Mouse (Mus musculus): Measurements from ENCODE around the gene Coq8a.

Coq8a gene

DNA sequence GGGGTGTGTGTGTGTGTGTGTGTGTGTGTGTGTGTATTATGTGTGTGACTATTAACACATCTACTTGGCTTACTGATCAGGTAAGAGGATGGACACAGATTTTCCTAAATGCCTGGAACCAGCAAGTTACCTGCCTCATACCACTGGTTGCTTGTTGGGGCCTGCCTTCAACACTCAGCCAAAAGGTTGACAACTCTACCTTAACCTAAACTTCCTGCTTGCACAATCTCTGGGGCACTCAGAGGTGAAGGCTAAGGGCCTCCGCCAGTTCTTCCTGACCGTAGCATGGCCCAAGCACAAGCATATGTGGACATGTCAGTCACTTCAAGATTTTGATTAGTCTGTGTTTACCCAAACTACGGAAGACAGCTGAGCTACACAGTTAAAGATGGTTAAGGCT, 1.4 kb downstream of the Coq8a start:
- no peak for DNase-seq (ENCODE audit: low spot score)

DNA sequence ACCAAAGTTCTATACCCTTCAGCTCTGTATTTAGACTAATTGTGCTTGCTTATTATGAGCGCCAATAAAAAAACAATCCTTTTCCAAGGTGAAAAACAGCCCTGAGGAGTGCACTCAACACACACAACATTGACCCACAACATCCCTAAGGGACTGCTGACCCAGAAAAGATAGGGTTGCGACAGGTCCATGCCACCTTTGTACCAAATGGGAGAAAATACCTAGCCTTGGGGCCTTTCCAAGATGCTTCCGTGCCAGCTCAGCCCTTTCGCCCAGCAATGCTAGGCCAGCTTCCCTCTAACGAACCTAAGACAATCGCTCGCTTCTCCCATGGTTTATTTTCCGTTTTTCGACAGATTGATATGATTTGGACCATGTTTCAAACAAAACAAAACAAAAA, 2.9 kb downstream of the Coq8a start:
- no peak for DNase-seq (ENCODE audit: low spot score)

DNA sequence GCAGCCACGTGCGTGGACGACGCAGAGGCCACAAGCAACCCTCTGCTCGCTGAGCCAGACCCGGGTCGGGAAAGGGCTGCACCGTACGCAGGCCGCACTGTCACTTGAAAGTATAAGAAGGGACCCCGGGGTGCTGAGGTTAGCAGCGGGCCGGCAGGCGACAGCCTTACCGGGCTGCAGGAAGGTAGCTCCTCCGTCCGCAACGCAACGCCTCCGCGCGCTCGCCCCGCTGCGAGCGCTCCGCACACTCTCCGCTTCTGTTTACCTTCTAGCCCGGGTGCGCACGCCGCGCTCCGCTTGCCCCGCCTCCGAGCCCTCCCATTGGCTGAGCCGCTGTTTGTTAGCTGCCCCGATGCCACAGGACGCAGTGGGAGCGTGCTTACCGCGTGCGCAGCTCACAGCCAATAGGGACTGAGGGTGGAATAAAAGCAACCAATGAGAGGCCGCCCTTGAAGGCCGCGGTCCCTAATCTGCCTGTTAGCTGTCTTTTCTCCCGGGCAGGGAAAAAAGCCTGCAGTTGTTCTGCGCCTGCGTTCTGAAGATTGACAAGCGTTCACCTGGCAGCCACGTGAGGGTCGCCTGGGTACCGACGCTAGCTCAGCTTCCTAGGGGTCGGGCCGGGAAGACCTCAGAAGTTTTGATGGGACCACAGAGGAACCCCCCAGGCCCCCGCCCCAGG, 3.6 kb downstream of the Coq8a start:
- peak; percentile 99 for DNase-seq (ENCODE audit: low spot score)

DNA sequence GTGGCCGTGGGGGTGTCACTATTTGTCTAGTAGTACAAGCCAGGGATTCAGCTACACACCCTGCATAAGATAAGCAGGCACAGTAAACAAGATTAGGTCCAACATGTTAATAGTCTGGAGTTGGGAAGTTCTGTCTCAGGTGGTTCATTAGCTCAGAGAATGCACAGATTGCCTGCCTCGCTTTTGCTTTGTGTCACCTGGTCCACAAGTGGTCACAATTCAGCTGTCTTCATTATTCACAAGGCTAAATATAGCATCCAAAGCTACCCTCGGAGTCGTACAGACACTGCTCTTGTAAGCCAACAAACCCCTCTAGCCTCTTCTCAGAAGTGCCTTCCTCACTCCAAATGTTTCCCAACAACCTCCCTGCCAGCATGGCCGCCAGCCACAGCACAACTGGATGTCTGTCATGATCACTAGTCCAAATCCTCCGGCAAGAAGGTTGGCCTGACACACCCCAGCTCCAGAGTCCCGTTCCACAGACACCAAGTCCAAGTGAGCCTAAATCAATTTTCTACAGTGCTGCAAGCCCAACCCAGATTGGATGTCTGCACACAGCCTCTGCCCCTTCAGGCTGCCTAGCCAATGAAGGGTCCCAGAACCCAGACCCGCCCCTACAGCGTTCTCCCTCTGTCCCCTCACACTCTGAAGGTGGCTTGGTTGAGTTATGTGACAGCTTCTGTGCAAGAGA, 4.5 kb downstream of the Coq8a start:
- peak; percentile 58 for DNase-seq (ENCODE audit: low spot score)

DNA sequence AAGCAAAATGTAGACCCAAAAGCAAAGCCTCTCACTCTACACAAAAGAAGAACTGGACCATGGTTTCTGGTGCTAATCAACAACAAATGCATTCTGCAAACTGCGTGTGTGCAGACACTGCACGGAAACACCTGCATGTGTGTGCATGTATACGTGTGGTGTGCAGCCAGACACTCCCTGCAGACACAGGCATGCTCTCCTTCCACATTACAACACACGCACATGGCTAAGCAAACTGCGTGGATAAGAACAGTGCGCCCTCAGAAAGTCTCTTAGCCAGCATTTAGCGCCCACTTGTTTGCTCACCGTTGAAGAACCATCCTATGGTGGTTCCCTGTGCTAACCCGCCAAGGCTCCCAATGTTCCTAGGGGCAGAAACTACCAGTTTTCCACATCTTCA, 5.4 kb downstream of the Coq8a start:
- no peak for DNase-seq (ENCODE audit: low spot score)

DNA sequence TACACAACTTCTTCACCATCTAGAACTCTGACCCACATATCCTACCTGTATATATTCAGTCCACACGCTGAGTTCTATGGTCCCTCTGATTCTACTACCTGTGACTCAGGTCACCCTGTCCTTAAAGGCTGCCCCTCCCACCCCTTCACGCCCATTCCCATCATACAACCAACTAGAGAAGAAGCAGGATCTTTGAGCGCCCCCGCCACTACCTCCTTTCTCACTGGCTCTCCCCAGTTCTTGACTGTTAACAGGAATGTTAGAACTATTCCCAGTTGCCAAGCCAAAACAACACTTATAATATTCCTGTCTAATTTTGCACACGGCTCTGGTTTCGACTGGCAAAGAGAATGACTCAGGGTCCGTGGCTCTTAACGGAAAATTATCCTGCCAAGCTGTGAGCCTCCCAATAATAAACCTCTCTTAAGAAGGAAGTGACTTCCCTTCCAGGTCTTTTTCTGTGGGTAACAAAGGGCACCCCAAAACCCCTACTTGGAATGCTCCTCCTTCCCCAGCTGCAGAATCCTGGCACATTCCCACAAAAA, 5.9 kb downstream of the Coq8a start:
- DNase-seq (ENCODE audit: low spot score): no peak

DNA sequence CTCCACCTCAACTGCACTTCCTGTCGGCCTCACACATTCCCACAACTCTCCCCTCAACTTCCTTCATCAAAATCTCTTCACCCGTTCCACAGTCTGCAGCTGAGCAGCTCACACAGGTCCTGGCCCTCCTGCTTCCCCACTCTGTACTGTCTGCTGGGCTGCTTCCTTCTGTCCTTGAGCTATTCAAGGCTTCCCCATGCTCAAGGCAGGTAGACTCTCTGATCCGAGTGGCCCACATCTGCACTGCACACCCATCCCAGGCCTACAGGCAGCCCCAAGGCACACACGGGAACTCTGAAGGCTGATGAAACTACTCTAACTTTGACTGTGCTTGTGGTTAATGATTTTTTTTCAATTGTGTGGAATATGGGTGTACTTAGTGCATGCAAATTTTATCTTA, 6.5 kb downstream of the Coq8a start:
- no peak for DNase-seq (ENCODE audit: low spot score)

DNA sequence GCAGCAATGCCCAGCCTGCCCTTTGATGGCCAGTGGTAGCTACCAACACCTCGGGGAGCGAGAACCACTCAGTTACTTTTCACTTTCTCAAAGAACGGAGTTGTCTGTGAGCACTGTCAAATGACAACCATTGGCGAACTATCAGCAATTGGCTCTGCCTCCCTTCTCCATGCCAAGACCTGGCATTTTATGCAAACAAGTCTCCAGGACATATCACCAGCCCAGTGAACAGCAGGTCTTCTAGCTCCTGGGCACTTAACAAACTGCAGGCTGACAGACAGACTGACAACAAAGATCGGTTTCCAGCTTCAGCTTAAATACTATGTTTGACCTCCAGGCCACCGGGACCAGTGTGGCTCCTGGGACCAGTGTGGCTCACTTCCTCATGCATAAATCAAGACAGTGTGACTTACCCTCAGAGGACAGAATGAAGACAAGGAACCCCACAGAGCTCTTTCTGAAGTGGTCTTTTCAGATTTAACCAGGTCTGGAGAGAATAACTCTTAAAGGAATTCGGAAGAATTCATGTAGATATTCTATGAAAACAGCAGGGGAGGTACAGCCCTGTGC, 7.7 kb downstream of the Coq8a start:
- DNase-seq (ENCODE audit: low spot score): no peak

DNA sequence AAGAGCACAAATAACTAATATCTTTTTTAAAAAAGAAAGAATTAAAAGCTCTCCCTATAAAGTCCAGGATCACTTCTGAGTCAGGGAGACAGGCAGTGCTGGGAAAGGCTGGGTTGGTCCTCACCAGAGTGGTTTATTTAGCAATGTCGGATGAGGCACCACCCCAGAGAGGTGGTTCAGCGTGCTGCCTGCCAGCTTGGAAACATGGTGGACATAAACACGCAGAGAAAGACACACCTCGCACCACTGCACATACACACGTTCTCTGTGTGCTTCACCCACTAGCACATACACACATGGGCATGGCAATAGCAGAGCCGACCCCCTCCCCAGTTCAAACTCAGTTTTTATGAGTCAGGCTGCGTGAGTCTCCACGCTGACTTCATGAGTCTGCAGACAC, 8.3 kb downstream of the Coq8a start:
- no peak for DNase-seq (ENCODE audit: low spot score)

DNA sequence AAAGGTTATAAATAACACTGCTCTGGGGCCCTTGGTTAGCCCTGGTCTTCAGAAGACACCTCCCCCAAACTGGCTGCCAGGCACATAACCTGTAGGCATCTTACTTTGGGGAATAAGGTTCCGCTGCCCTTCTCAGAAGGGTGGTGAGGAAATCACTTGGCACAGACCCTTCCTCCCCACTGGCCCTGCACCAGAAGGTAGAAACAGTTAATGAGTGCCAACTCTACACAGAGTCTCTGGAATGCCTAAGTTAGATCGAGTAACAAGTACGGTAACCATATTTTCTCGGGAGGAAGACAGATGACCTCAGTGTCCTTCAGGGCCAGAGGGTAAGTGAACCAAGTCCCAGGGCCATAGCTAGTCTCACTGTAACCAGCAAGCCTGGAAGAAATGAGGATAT, 10.5 kb downstream of the Coq8a start:
- DNase-seq (ENCODE audit: low spot score): no peak

DNA sequence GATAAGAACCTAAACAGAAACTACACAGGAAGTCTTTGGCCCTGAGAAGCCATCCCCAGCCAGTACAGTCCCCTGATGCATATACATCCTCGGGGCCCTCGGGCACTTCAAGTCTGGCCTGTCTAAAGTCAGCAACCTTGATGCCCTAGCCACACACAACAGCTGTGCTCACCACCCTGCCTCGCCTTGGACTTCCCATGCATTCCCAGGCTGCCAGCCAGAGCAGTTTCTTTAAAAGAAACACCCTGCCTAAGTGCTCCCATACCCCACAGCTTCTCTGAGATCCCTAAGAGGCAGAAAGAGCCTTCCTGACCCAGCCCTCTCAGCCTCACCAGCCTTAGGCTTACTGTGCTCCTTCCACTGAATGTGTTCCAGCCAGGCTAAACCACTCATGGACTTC, 13.0 kb downstream of the Coq8a start:
- DNase-seq (ENCODE audit: low spot score): no peak

DNA sequence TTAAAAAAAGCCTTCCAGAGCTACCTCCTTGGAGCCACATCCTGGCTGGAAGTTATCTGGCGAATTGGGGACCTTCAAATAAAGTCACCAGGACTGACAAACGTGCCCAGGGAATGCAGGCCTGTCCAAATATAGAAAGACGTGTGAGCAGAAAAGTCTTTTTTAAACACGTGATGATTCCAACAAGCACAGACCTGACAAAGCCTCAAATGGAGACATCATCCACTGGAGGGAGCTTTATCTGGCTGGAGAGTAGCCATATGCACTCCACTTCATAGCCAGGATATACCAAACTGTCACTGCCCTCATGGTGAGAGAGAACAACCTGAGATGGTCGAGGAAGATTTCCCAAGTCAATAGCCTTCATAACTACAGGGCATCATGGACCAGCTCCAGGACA, 13.5 kb downstream of the Coq8a start:
- DNase-seq (ENCODE audit: low spot score): no peak

DNA sequence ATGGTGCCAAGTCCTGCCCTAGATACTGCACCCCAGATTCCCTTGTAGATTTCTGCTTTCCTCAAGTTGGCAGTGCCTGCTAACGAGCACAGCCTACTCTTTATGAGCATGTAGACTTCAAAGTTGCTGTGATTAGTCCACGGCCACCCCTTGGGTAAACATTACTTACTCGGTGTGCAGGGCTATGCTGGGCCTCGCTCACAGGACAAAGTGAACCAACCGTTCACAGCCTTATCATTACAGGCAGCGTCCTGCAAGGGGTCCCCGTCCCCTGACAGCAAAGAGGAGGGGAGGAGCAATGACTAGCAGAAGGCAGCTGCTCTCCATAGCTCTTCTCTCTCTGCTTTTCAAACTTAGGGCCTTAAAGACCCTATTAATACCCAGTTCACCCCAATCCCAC, 14.6 kb downstream of the Coq8a start:
- no peak for DNase-seq (ENCODE audit: low spot score)

DNA sequence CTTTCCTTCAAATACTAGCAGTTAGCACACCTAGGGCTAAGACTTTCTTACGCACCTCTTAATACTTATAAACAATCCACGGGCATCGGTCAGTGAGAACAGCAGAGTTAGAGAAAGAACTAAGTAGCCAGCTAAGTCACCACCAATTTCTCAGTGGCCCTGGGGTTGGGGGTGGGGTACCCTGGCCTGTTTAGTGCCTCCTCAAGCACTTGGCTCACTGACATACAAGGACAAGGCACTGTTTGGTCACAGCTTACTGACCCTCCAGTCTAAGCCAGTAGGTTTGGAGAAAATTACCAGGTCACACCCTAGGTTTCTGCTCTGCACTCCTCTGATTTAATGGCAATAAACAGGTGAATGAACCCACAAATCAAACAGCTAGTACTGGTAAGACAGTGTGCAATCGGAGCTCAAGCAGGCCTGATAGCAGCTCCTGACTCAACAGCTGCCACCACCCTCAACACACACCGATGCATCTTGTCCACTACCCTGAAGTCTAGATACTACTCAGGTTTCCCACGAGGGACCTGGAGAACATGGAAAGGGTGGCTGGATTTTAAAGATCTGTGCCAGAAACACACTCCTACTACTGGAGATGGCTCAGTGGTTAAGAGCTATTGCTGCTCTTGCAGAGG, 15.8 kb downstream of the Coq8a start:
- DNase-seq (ENCODE audit: low spot score): no peak

DNA sequence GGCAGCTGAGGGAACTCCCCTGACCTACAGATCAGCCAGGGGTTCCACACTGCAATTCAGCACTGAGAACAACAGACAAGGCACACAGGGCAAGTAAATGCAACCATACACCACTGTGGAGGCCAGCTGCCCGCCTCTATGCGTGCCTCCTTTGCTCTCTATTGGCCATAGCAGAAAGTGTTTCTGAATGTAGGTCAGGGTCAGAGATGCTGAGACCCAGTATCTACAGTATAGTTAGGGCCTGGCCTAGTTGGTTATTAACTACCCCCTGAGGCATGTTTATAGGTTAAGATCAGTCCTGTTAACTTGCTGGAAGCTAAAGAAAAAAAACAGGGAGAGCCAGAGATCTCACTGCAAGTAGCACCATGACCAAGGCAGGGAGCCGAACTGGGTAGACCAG, 16.7 kb downstream of the Coq8a start:
- DNase-seq (ENCODE audit: low spot score): no peak

DNA sequence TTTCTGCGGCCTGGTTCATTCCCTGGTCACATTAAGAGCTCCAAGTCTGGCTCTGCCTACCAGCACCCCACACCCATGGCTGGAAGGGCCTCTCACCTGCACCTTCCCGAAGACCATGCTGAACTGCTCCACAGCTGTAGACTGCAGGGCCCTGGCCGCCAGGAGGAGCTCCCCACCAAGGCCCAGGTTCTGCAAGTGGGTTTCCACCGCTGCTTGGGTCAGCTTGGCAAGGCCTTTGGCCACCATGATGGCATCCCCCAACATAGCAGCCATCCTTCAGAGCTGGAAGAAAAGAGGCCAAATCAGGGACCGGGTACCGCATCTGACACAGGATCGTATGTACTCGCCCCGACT, 17.5 kb downstream of the Coq8a start:
- DNase-seq (ENCODE audit: low spot score): no peak

DNA sequence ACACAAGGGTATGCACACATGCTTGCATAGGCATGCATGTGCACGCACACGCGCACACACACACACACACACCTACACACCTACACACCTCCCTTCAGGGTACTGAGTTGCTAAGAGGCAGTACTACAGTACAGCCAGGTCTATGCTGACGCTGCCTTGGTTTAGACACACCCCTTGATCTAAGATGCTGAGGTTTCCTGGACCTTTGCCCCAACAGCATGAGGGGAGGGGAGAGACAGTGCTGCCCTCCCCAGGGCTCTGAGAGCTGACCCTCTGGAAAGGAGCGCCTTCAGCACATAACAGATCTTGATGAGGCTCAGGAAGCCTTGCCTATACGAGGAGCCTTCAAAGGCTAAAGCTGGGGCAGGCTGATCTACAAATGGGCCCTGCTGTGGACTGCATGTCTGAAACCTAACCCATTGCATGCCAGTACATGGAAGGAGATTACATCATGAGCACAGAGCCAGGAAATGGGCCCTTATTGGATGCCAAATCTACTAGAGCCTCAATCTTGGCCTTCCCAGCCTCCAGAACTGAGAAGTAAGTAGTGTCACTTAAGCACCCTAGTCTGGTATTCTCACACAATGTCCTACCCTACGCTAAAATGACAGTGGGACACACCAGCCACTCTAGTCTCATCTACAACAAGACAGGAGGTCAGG, 18.0 kb downstream of the Coq8a start:
- DNase-seq (ENCODE audit: low spot score): no peak

DNA sequence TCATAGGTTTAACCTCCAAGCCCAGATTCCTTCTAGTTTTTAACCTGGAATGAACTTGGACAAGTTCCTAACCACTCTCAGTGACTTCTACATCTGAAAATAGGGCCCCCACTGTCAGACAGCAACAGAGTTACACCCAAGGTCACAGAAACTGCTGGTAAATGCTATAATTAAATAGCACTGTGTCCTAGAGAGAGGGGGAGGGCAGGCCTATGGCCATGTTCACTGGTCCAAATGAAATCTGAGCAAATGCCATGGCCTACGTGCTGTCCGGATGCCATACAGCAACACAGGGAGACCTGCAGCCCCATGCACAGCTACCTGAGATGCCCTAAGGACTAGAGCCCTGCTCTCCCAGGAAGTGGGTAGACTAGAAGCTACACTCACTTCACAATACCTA, 19.6 kb downstream of the Coq8a start:
- no peak for DNase-seq (ENCODE audit: low spot score)

DNA sequence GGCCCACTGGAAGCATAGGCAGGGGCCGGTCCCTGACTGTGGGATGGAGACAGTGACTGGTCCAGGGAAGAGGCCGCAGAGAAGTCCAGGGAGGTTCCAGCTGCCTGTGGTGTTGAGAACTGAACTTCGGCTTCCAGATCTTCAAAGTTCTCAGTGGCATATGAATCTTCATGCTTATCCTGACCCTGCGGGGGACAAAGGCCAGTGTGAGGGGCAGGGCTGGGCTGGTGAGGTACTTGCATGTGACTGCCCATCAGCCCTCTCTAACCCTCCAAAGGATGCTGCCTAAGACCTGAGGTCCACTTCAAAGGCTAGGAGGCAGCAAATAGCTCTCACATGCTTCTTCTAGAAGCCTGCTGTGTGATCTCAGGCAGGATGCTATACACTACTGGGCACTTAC, 20.3 kb downstream of the Coq8a start:
- no peak for DNase-seq (ENCODE audit: low spot score)

DNA sequence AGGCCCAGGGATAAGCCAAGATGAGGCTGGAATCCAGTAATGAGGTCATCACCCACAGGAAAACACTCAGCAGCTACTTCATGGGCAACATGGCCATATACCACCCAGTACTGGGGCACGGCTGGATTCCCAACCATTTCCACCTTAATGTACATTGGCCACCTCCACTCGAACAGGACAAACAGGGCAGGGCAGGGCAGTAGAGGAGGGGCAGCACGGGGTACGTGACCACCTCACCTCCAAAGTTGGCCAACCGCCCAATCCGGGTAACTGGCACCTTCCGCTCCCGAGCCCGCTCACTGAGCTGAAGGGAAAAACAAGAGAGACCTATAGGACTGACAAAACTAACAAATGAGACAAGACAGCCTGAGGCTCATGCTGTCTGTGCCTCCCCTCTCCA, 21.1 kb downstream of the Coq8a start:
- DNase-seq (ENCODE audit: low spot score): no peak

DNA sequence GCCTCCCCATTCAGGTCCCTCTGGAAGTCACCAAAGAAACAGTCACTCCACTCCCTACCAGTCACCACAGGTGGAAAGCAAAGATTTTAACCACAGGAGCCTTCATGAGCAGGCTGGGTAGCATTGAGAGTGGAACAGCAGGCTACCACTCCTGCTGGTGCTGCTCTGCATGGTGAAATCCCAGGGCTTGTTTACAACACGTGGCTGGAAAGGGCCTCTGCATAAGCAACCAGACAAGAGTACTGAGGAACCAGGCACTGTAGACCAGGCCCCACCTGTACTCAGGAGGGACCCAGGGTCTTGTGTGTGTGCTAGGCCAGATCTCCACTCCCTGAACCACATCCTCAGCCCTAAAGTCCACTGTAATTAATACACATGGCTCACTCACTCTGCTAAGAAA, 22.6 kb downstream of the Coq8a start:
- no peak for DNase-seq (ENCODE audit: low spot score)

DNA sequence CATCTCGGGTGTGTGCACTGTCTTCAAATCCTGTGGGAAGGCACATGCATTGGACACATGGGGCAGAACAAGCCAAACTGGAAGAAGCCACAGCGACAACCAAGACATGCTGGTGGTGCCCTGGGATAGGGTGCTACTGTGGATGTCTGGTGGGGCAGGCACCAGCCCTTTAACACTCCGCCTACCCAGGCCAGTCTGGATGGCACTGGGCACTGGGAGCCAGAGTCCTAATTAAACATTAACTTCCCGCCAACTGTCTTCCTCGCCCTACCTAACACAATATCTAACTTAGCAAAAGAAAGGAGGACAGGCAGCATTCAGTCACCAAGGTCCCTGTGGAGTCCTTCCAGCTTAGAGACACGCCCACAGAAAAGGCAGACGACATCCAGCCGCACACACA, 23.8 kb downstream of the Coq8a start:
- DNase-seq (ENCODE audit: low spot score): no peak

DNA sequence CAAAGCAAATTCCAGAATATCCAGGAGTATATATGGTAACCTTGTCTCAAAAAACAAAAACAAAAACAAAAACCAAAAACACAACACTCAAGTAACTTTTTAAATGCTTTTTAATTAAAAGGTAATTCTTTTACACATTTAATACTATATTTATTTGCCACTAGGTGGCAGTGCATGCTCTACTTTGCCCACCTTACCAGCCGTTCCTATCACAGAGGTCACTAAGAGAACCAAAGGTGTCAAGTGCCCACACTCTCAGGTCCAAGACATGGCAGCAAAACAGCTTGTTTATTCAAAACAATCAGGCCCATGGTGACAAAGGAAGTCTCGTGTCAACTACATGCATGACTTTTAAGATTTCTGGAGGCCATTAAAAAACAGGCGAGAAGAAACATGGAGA, 24.2 kb downstream of the Coq8a start:
- DNase-seq (ENCODE audit: low spot score): peak; percentile 74

Measured in embryo, embryonic 10 days (tissue).